Mouse (Mus musculus) megakaryocyte, embryonic 14.5 days (primary cell): ENCODE measurements around the gene Optc.

Source experiments
- FLI1 ChIP-seq: IDR thresholded peaks from 2 replicates; pipeline ENCODE4 v1.6.1; 2012; ENCODE audit warnings: low read length, inconsistent platforms, mixed read lengths
- GATA1 ChIP-seq: IDR thresholded peaks from 3 replicates; pipeline ENCODE4 v1.6.1; 2012; ENCODE audit warnings: mixed read lengths, low read length, inconsistent platforms, borderline replicate concordance

DNA sequence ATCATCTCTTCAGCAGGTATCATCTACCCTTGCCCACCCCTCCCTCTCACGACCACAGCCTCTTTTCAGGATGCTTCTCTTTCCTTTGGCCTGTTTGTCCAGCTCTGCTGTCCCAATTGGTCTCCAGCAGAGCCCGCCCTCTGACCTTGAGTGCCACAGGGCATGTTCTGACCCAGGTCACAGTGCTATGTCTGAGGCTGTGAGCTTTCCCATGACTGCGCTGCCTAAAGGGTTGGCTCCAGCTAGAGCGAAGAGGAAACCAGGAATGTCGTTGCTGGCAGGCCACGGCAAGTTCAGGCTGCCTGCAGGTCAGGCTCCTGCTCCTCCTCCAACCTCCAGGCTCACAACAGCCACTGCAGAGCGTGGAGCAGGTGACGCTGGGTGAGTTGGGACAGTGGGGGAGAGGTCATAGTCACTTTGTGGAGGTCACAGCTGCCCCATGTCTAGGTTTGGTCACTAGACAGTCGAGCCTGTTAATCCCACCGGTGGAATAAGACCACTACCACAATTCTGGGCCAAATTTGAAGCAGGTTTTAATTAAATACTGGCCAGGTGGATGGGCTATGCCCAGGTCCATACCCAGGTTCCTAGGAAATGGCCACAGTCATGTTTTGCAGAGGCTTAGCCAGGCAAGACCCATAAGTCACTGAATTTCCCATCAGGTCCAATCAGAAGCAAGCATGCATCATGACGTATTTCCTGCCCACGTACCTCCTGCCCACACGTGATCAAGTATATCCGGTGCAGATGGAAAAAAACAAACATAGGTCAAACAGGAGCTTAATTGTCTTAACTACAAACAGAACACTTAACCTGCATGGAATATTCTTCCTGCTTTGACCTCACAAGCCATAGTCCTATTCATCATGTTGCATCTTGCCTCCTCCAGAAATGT is 25.7 kb upstream of the Optc start:
- no peak for TF ChIP-seq GATA1
- no peak for TF ChIP-seq FLI1
